Mouse (Mus musculus) small intestine, adult 2 months (tissue): ENCODE measurements around the gene Tnfrsf1b. TPM values are rescaled to one million over a fixed set of nuclear protein-coding genes. Genes with fewer than 3 reads are reported as not detected.
A peak's percentile ranks its signal among the peaks of the same experiment; 100 is the strongest.

Experiments
- H3K27ac ChIP-seq: fragments of 200-500 bp; 2 replicates; pipeline ENCODE4 v1.5.1; 2012; ENCODE audit warnings: low read depth, low read length, control low read depth, inconsistent platforms; ENCODE audit not compliant: insufficient read depth
- H3K27me3 ChIP-seq: fragments of 200-500 bp; 2 replicates; pipeline ENCODE4 v1.6.1; 2012; ENCODE audit warnings: mild to moderate bottlenecking, moderate library complexity, low read length, inconsistent platforms; ENCODE audit not compliant: control insufficient read depth, insufficient read depth
- H3K36me3 ChIP-seq: fragments of 200-500 bp; 2 replicates; pipeline ENCODE4 v1.6.1; 2012; ENCODE audit warnings: mild to moderate bottlenecking, low read length, control low read depth, inconsistent platforms; ENCODE audit not compliant: control insufficient read depth, insufficient read depth
- H3K4me1 ChIP-seq: fragments of 200-500 bp; 2 replicates; pipeline ENCODE4 v1.6.1; 2012; ENCODE audit warnings: low read length, inconsistent platforms, mixed read lengths; ENCODE audit not compliant: control insufficient read depth, insufficient read depth, insufficient read length
- H3K4me3 ChIP-seq: fragments of 200-500 bp; 2 replicates; pipeline ENCODE4 v1.5.1; 2012; ENCODE audit warnings: low read depth, mild to moderate bottlenecking, control low read depth, inconsistent platforms, low read length, moderate library complexity
- CTCF ChIP-seq: fragments of 200-500 bp; IDR thresholded peaks from 2 replicates; pipeline ENCODE4 v1.5.1; 2012; ENCODE audit warnings: low read depth, mild to moderate bottlenecking, control low read depth, inconsistent platforms, low read length, moderate library complexity, mixed read lengths; ENCODE audit not compliant: insufficient replicate concordance, insufficient read length; ENCODE audit errors: extremely low read depth
- POLR2A ChIP-seq: fragments of 200-500 bp; IDR thresholded peaks from 2 replicates; pipeline ENCODE4 v1.6.1; 2012; ENCODE audit warnings: low read depth, mild to moderate bottlenecking, control low read depth, inconsistent platforms, low read length, moderate library complexity
- WGBS: fragments of 180-500 bp; shearing (Covaris S2); methylation state at CpG from one replicate; pipeline ENCODE4 v1.1.7; 2018; 5-methylcytosine and 5-hydroxymethylcytosine counted together
- polyA plus RNA-seq: library from polyadenylated mRNA; depleted of rRNA; stranded (reverse); fragments of >200 nt; gene quantifications from 2 replicates; pipeline ENCODE4 v1.2.3, GENCODE M21; 2012

Tnfrsf1b gene
- polyA plus RNA-seq, 1 experiment = 13.5 TPM

- no peaks in the 10 kb centered on the region for H3K36me3 ChIP-seq
- H3K4me1 ChIP-seq = peaks cover 2% of the 10 kb centered on the region; the same call in 1 of the 2 replicates
- H3K27ac ChIP-seq = no peak overlapping the region
- 91% methylated on average over 5 of the region's 5 CpGs for WGBS
- no peak overlapping the region for H3K4me3 ChIP-seq
- no peak for TF ChIP-seq CTCF
- no peak for TF ChIP-seq POLR2A
- no peaks in the 10 kb centered on the region for H3K27me3 ChIP-seq
These were observed 9.5 kb upstream of the Tnfrsf1b start for GRCm38 (mm10) chr4:145256144-145256543.

- peak overlapping the region; percentile 39 for H3K4me3 ChIP-seq
- peaks cover 6% of the 10 kb centered on the region; the same call in 1 of the 2 replicates for H3K4me1 ChIP-seq
- no peak overlapping the region for H3K27ac ChIP-seq
- no peaks in the 10 kb centered on the region for H3K36me3 ChIP-seq
- 13% methylated on average over 13 of the region's 13 CpGs for WGBS
- no peak for TF ChIP-seq POLR2A
- no peak for TF ChIP-seq CTCF
- no peaks in the 10 kb centered on the region for H3K27me3 ChIP-seq
These were observed 7.7 kb upstream of the Tnfrsf1b start for GRCm38 (mm10) chr4:145254418-145254817.

GRCm38 (mm10) chr4:145252611-145253010 is 5.9 kb upstream of the Tnfrsf1b start:
- Histone ChIP-seq H3K36me3 (no peaks in the 10 kb centered on the region), H3K27me3 (no peaks in the 10 kb centered on the region), H3K4me1 (peaks cover 6% of the 10 kb centered on the region; the same call in 1 of the 2 replicates), H3K4me3 (no peak overlapping the region), H3K27ac (no peak overlapping the region)
- 79% methylated on average over 8 of the region's 8 CpGs for WGBS
- TF ChIP-seq POLR2A (no peak), CTCF (no peak)

GRCm38 (mm10) chr4:145251546-145251945 is 4.9 kb upstream of the Tnfrsf1b start:
- no peak overlapping the region for H3K27ac ChIP-seq
- WGBS = 95% methylated on average over 4 of the region's 4 CpGs
- H3K4me3 ChIP-seq = no peak overlapping the region
- no peaks in the 10 kb centered on the region for H3K36me3 ChIP-seq
- H3K4me1 ChIP-seq = peaks cover 6% of the 10 kb centered on the region; the same call in 1 of the 2 replicates
- H3K27me3 ChIP-seq = no peaks in the 10 kb centered on the region
- no peak for TF ChIP-seq CTCF
- no peak for TF ChIP-seq POLR2A

- TF ChIP-seq POLR2A (no peak), CTCF (no peak)
- 44% methylated on average over 4 of the region's 4 CpGs for WGBS
- H3K27me3 ChIP-seq = no peaks in the 10 kb centered on the region
- no peak overlapping the region for H3K4me3 ChIP-seq
- peaks cover 12% of the 10 kb centered on the region; the same call in 1 of the 2 replicates for H3K4me1 ChIP-seq
- H3K36me3 ChIP-seq = no peaks in the 10 kb centered on the region
- H3K27ac ChIP-seq = no peak overlapping the region
These were observed 3.3 kb upstream of the Tnfrsf1b start for GRCm38 (mm10) chr4:145250002-145250401.

GRCm38 (mm10) chr4:145247556-145247955 is 886 bp upstream of the Tnfrsf1b start:
- WGBS = 62% methylated on average over 2 of the region's 2 CpGs
- Histone ChIP-seq H3K27me3 (no peaks in the 10 kb centered on the region), H3K4me1 (peaks cover 10% of the 10 kb centered on the region; the same call in 1 of the 2 replicates), H3K27ac (no peak overlapping the region), H3K4me3 (no peak overlapping the region), H3K36me3 (no peaks in the 10 kb centered on the region)
- TF ChIP-seq CTCF = no peak
- no peak for TF ChIP-seq POLR2A

- no peak for TF ChIP-seq POLR2A
- no peak for TF ChIP-seq CTCF
- H3K27me3 ChIP-seq = no peaks in the 10 kb centered on the region
- WGBS = 76% methylated on average over 3 of the region's 3 CpGs
- no peak overlapping the region; the same call in 1 of the 2 replicates for H3K27ac ChIP-seq
- H3K4me1 ChIP-seq = peaks cover 10% of the 10 kb centered on the region; the same call in 1 of the 2 replicates
- H3K4me3 ChIP-seq = peak overlapping the region; percentile 89
- H3K36me3 ChIP-seq = no peaks in the 10 kb centered on the region
These were observed 1.1 kb downstream of the Tnfrsf1b start for GRCm38 (mm10) chr4:145245581-145245980.
